8 mouse cellular contexts compared by ENCODE assay signal in the genomic region with DNA sequence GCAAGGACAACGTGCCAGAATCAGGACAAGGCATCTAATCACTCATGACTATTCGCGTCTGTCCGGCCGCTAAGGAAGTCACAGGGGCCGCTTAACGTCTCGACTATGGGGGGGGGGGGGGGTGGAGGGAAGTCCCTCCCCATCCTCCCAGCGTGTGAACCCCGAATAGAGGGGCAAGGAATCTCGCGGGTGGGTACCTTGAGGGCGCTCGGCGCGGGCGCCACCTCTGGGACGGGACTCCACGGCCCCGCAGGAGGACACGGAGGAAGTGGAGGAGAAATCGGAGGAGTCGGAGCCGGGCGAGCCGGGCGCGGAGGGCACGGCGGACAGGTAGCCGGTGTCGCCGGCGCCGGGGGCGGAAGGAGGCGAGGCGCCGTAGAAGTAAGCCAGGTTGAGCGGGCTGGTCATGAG. TPM values are rescaled to one million over a fixed set of nuclear protein-coding genes. Genes with fewer than 3 reads are reported as not detected.
DNase-seq lines count a peak whose midpoint lies in the region; ATAC-seq and TF ChIP-seq lines count a peak whose summit lies in the region.

No protein-coding gene starts in this region.

- H3K9ac ChIP-seq in heart, embryonic 11.5 days (ENCODE audit: low read depth, low read length), result peak overlapping the region; percentile 86

- TF ChIP-seq CTCF in layer of hippocampus, adult 2 months (conservative IDR thresholded peaks at IDR 0.05), result no peak

- H3K36me3 ChIP-seq in heart, embryonic 11.5 days (ENCODE audit: control insufficient read depth, insufficient read depth, low read length), result peaks cover 7% of the 10 kb centered on the region

- no peaks in the 10 kb centered on the region for H3K27me3 ChIP-seq in heart, embryonic 11.5 days (ENCODE audit: control insufficient read depth, insufficient read depth, low read length)

- H3K4me2 ChIP-seq in heart, embryonic 11.5 days, result peak overlapping the region; percentile 84

- peaks cover 9% of the 10 kb centered on the region for H3K4me1 ChIP-seq in heart, embryonic 11.5 days (ENCODE audit: control insufficient read depth, insufficient read depth, low read length)

- ATAC-seq in heart, embryonic 11.5 days (replicated peaks; ENCODE audit: insufficient number of reproducible peaks, low FRiP score, low TSS enrichment), result peak; percentile 6; the same call in 1 of the 2 replicates
- peak; percentile 3; the same call in 1 of the 2 replicates for ATAC-seq in megakaryocyte-erythroid progenitor cell, adult 5-6 weeks (replicated peaks; ENCODE audit: low FRiP score, low TSS enrichment, poor library complexity, severe bottlenecking)

- peak overlapping the region; percentile 81 for H3K4me3 ChIP-seq in layer of hippocampus, adult 2 months
- H3K4me3 ChIP-seq in heart, embryonic 11.5 days (ENCODE audit: low read depth, low read length), result peak overlapping the region; percentile 93

- H3K9me3 ChIP-seq in heart, embryonic 11.5 days (replicated peaks; ENCODE audit: control insufficient read depth, low read length), result no peaks in the 10 kb centered on the region

- DNase-seq in layer of hippocampus, adult 2 months (ENCODE audit: low spot score in 2 of 2), result no peak
- no peak for DNase-seq in layer of hippocampus, adult 9-10 months (ENCODE audit: low spot score)
- peak; percentile 45 for DNase-seq in R1 (ENCODE audit: low read depth, low spot score)
- peak; percentile 58 to 69 for DNase-seq in kidney, postnatal 25 days
- no peak for DNase-seq in spleen, adult 18-20 months
- no peak for DNase-seq in frontal cortex, postnatal 36 days (ENCODE audit: low spot score in 2 of 2)

- under 1% methylated on average over 33 of the region's 40 CpGs for WGBS in heart, embryonic 11.5 days (ENCODE audit: insufficient replicate concordance)

- peak overlapping the region; percentile 96 for H3K27ac ChIP-seq in layer of hippocampus, adult 2 months
- H3K27ac ChIP-seq in heart, embryonic 11.5 days (ENCODE audit: low read depth, low read length), result peak overlapping the region; percentile 90

RNA-seq across cellular contexts. Expression of gene Nfkbiz, which starts 17.1 kb away (rescaled TPM):
- total RNA-seq in layer of hippocampus, adult 2 months (2021), result 1 to 10 TPM; 5.9 to 8.5 TPM
- 3.5 and 3.7 TPM in 2 replicates for polyA plus RNA-seq in heart, embryonic 11.5 days (2014; fragmentation: Nextera tagmentation; extraction: Ambion mirVana)
- total RNA-seq in megakaryocyte-erythroid progenitor cell, adult 5-6 weeks (2014; fragmentation: Nextera tagmentation), result 3.5 and 4.9 TPM in 2 replicates
- total RNA-seq in megakaryocyte-erythroid progenitor cell, adult 5-6 weeks (2017), result 6.1 and 9.4 TPM in 2 replicates

Comparison
In these comparisons a context has a peak if more than half of its experiments do, and no peak if none do; other contexts are left out.
1. DNase-seq: peak in R1 (single experiment) and kidney, postnatal 25 days (2 of 2); none in layer of hippocampus, adult 2 months (0 of 2), layer of hippocampus, adult 9-10 months (single experiment), spleen, adult 18-20 months (0 of 2) and frontal cortex, postnatal 36 days (0 of 2).